Mouse (Mus musculus) CH12F3 (cell line): ENCODE measurements around the gene Gm45753.
"Not testable (repeated sequence)": the region's sequence is repeated elsewhere in the genome, so short reads cannot be mapped to it uniquely, and the experiment has no call there.

Experiments
- in situ Hi-C: fragments of 300-500 bp; cut with MboI; formaldehyde crosslinking; loops from 2 replicates; pipeline ENCODE4 v1.14.3; 2020; ENCODE audit warnings: low sequenced_read_pairs

Gene Gm45753

DNA sequence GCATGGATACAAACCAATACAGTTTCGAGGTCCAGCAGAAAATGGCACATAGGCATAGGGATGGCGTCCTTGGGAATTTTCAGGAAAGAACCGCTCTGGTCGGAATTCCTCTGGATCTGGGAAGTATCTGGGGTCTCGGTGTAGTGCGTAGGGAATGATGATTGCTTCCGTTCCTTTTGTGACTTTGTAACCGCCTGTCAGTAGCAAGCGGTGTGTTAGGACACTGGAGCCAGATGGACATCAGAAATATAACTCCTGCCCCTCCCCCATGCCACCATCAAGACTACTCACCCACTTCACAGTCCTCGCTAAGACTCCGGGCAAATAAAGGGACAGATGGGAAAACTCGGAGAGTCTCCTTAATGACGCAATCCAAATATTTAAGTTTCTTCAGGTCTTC is at the start of gene Gm45753:
Gene Gm45753, minus strand, starts transcription at position 101 of the 400 bp plus-strand sequence.
- in situ Hi-C loops = no loop called here

DNA sequence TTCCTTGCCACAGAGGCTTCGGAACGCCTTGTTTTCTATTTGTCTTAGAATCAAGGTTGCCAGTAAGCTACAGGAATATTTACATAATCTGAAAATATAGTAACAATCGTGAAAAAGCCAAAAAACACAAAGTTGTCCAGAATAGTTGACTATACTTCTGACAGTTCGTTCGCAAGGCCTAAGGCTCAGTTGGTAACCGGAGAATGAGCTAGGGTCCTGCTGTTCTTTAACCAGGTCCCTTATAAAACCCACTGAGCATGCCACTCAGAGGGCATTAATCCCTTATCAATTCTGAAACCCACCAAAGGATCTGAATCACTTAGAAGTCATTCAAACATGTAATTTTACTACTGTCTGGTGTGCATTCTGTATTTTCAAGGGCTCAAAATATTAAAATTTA is 47.5 kb upstream of the Gm45753 start:
- in situ Hi-C loops = no loop called here

DNA sequence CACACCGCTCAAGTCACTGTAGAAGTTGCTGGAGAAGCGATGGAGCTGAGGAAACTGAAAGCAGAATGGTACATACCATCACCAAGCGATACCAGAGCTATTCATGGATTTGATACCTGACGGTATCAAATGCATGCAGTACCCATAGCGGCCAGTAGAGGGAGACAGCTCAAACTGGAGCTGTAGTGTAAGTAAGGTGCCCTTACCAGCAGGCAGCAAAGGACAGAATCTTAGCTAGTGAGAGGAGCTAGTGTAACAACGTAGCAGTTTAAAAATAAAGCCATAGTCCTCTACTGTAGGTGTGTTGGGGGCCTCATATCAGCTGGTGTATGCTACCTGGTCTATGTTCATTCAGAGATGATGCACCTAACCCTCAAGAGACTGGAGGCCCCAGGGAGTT is 36.8 kb upstream of the Gm45753 start:
- in situ Hi-C loops = no loop called here

DNA sequence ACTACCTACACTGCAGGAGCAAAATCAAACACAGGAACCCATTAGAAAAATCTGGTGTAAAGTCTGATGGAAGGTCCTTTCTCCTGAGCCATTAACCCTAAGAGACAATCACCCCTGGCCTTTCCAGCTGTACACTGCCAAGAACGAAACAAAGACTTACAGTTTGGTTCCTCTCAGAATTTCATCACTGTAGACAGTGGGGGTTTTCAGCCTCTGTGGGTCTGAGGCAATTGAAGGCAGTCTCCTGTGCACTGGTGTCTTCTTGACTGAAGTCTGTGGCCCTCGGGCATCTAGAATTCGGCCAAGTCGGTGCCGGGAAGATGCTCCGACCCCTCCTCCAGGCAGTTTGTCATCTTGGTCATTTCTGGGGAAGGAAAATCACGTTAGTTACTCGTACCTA is 36.0 kb upstream of the Gm45753 start:
- in situ Hi-C loops = no loop called here

- in situ Hi-C loops = no loop called here
These were observed 33.7 kb upstream of the Gm45753 start for GRCm38 (mm10) chr8:45341630-45342628.

DNA sequence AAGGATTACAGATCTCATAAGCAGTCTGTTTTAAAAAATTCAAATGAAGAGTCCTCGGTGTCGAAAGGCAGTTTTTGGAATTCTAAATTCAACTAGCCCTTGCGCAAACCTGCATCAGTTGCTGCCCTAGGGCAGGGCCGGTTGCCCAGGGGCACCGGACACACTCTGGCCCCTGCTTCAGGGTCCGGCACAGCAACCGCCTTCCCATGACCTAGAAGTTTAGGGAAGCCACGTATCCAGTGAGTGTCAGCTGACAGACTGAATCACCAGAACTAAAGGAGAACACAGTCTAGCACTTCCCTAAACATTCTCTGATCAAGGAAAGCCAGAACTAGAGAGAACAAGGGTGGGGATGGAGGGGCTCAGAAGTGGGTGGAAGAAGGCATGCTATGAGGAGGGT is 25.2 kb upstream of the Gm45753 start:
- in situ Hi-C loops = no loop called here

- in situ Hi-C loops = no loop called here
These were observed 24.6 kb upstream of the Gm45753 start, which contains the start of gene Cyp4v3 for GRCm38 (mm10) chr8:45332685-45333409. TSS of gene Cyp4v3 (minus strand) at chr8:45333216.

- in situ Hi-C loops = no loop called here
These were observed 22.6 kb upstream of the Gm45753 start for GRCm38 (mm10) chr8:45330856-45331255.

DNA sequence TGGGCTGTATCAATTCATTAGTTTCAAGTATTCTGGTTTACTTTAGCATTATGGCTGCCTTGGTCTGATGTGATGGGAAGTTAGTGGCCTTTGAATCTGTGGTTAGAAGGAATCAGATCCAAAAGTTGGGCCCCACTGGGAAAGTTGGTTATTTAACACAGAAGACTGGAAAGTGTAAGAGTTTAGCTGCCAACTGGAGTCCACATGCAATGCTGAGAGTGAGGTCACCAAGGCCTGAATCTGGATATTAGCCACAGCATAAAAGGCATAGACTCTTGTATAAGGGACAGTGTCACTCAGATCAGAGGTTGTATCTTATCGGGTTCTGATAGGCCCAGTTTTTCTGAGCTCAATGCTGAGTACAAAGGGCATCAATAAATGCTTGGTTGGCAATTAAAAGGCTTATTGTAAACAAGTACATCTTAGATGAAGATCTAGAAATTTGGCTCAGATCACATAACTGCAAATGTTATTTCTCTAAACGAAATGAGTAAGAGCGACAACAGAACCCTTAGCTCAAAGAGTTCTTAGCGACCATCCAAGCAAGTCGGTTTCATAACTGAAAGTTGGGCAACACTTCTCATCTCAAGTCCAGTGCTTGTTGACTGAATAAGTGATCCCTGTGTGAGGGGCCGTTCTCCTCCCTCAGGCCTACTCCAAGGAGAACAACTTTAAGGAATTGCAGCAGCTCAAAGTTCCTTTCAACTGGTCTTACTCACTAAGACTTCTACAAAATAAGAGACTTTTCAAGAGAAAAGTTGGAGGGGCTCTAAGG is 21.1 kb upstream of the Gm45753 start:
- in situ Hi-C loops = no loop called here

DNA sequence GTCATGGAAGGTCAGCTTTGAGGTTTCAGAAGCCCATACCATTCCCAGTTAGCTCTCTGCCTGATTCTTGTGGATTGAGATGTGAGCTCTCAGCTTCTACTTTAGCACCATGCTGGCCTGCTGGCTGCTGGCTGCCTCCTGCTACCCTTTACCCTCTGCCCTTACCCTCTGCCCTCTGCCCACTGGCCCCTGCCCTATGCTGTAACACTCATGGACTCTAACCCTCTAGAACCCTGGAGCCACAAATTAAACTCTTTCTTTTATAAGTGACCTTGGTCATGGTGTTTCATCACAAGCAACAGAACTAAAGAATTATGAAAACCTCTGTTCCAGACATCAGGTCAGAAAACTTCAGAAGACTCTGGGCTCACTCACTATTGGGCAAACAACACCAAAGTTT is 18.8 kb upstream of the Gm45753 start:
- in situ Hi-C loops = not testable (repeated sequence)

GRCm38 (mm10) chr8:45324151-45324550 is 15.9 kb upstream of the Gm45753 start:
- in situ Hi-C loops = no loop called here

GRCm38 (mm10) chr8:45321365-45321764 is 13.1 kb upstream of the Gm45753 start:
- in situ Hi-C loops = no loop called here

- in situ Hi-C loops = no loop called here
These were observed 12.7 kb upstream of the Gm45753 start for GRCm38 (mm10) chr8:45320930-45321329.

GRCm38 (mm10) chr8:45310967-45311366 is 2.7 kb upstream of the Gm45753 start:
- in situ Hi-C loops = no loop called here

DNA sequence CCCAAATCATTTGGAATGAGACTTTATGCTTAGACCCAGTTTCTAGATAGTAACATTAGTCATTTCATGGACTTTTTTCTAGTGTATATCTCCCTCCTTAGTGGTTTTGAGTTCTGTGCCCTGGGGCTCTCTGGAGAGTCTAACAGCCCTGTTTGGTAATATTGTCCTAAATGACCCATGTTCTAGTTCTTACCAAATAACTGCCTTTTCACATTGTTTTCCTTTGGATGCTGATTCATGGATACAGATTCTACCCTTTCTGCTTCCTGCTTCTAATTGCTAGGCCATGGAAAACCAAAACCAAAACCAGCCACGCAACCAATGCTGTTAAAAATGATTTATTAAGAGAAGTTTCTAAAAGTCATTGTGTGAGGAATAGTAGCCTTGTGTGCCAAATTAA is 2.8 kb downstream of the Gm45753 start:
- in situ Hi-C loops = no loop called here

- in situ Hi-C loops = no loop called here
These were observed 3.9 kb downstream of the Gm45753 start for GRCm38 (mm10) chr8:45304354-45304753.

- in situ Hi-C loops = no loop called here
These were observed 5.9 kb downstream of the Gm45753 start for GRCm38 (mm10) chr8:45302390-45302789.

DNA sequence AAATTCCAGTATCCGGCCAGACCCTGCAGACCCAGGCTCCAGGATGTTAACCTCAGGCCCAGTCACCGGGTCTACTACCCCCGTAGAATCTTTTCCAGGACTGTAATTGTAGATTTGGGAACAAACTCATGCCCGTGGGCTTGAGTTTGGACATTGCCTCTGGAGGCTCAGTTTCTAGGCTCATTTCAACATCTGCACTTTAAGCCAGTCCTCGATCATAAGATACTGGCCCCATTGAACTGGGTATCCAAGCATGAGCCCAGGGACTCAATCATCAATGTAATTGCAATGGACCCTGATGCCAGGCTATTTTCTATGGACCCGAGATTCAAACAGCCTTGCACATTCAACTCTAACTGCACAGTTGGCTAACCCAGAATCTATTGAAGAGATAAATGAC is 13.0 kb downstream of the Gm45753 start:
- in situ Hi-C loops = no loop called here

- in situ Hi-C loops = no loop called here
These were observed 13.6 kb downstream of the Gm45753 start, which contains the start of gene Klkb1 for GRCm38 (mm10) chr8:45294687-45295086. TSS of gene Klkb1 (minus strand) at chr8:45294859.

GRCm38 (mm10) chr8:45291790-45292189 is 16.5 kb downstream of the Gm45753 start:
- in situ Hi-C loops = no loop called here

DNA sequence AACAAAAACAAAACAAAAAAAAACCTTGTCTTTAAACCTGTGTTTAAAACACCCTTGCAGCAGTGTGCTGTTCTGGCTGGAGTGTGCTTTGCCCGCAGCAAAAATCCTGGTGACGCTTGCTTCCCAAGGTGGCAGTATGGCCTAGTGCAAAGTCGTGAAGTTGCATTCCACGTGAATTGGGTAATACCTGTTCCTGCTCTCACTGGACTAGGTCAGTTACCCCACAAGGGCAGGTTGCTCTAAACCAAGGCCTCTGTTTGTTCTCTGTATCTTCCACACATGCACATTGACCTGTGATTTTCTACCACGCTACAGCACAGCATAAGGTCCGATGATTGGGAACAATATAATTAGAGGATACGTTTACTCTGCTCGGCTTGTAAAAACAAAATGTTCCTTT is 26.6 kb downstream of the Gm45753 start:
- in situ Hi-C loops = no loop called here
